Mouse (Mus musculus) midbrain, embryonic 14.5 days (tissue): ENCODE measurements at regions not wholly inside any gene's neighbourhood (a gene's known extent, or its start where the extent isn't known, plus 50 kb on each side); places are given as distances from the start of the nearest gene placed in this dataset.
A peak's percentile ranks its signal among the peaks of the same experiment; 100 is the strongest.

Source experiments
- ATAC-seq: fragments of 200-750 bp; cut with Nextera tagmentation; 2 replicates; pipeline ENCODE4 v1.8.0; 2017; ENCODE audit warnings: moderate number of reproducible peaks, moderate library complexity; ENCODE audit not compliant: low FRiP score, low TSS enrichment
- DNase-seq: peaks from one replicate; pipeline ENCODE4 v3.0.0-alpha.2; 2015
- H3K27ac ChIP-seq: fragments of 300-500 bp; sonication (generic); replicated peaks from 2 replicates; pipeline ENCODE4 v1.5.1; 2014; ENCODE audit warnings: mild to moderate bottlenecking, low read depth, low read length, moderate library complexity
- H3K27me3 ChIP-seq: fragments of 300-500 bp; sonication (generic); 2 replicates; pipeline ENCODE4 v1.6.1; 2014; ENCODE audit warnings: low read length, control low read depth, mixed read lengths; ENCODE audit not compliant: control insufficient read depth, insufficient read depth
- H3K36me3 ChIP-seq: fragments of 300-500 bp; sonication (generic); 2 replicates; pipeline ENCODE4 v1.6.1; 2014; ENCODE audit warnings: low read length, control low read depth; ENCODE audit not compliant: control insufficient read depth, insufficient read depth
- H3K4me1 ChIP-seq: fragments of 300-500 bp; sonication (generic); 2 replicates; pipeline ENCODE4 v1.6.1; 2014; ENCODE audit warnings: mild to moderate bottlenecking, antibody characterized with exemption, low read length, control low read depth; ENCODE audit not compliant: control insufficient read depth, insufficient read depth
- H3K4me2 ChIP-seq: fragments of 300-500 bp; sonication (generic); 2 replicates; pipeline ENCODE4 v1.6.1; 2014; ENCODE audit warnings: mild to moderate bottlenecking, low read length, moderate library complexity
- H3K4me3 ChIP-seq: fragments of 300-500 bp; sonication (generic); replicated peaks from 2 replicates; pipeline ENCODE4 v1.5.1; 2014; ENCODE audit warnings: low read depth, low read length
- H3K9ac ChIP-seq: fragments of 300-500 bp; sonication (generic); replicated peaks from 2 replicates; pipeline ENCODE4 v1.6.1; 2014; ENCODE audit warnings: mild to moderate bottlenecking, low read length, moderate library complexity
- H3K9me3 ChIP-seq: fragments of 300-500 bp; sonication (generic); 2 replicates; pipeline ENCODE4 v1.6.1; 2016; ENCODE audit warnings: low read length, control low read depth, mixed read lengths; ENCODE audit not compliant: control insufficient read depth
- WGBS: fragments of 180-500 bp; shearing (Covaris S2); extraction: QIAGEN DNeasy Blood & Tissue Kit; methylation state at CpG from one replicate; pipeline ENCODE4 v1.1.7; 2014; 5-methylcytosine and 5-hydroxymethylcytosine counted together

DNA sequence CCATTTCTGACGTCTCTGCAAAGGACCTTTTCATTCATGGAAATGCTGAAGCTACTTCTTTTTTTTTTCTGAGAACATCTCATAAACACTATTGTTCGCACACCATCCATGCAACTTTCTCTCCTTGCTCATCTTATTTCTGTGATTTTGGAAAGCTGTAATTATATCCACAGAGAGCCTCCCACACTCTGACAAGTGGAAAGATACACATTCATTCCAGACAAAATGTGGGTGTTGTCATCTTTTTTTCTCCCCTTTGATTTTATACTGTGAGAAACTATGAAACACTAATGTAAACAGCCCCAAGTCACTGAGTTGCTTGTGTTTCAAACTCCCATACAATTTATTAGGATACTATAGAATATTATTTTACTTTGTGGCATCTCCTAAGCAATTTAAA is 129.6 kb upstream of the Galnt5 start:
- H3K27me3 ChIP-seq, result no peaks in the 10 kb centered on the region
- H3K4me3 ChIP-seq, result no peak overlapping the region
- no peaks in the 10 kb centered on the region for H3K9me3 ChIP-seq
- no peak overlapping the region for H3K27ac ChIP-seq
- no peaks in the 10 kb centered on the region for H3K4me1 ChIP-seq
- no peak overlapping the region for H3K4me2 ChIP-seq
- no peak for ATAC-seq
- H3K36me3 ChIP-seq, result no peaks in the 10 kb centered on the region
- WGBS, result 83% methylated on average over 2 of the region's 2 CpGs
- no peak overlapping the region for H3K9ac ChIP-seq
- no peak for DNase-seq

DNA sequence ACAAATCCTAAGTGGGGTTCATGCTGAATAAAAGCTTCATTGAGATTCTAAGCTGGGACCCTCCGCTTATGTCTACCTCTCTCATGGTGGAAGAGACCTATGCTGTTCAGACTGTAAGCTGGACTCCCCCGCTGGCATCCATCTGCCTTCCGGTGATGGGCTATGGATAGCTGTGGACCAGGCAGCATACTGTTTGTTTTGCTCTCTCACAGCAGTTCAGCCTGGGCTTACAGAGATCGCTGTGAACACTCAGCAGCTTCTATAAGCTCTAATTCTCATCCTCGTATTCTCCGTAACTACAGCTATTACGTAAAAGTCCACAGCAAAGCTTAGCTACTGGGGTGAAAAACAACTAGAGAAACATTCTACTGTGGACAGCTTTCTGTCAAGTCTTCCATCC is 97.5 kb upstream of the Galnt5 start:
- no peaks in the 10 kb centered on the region for H3K27me3 ChIP-seq
- no peak overlapping the region for H3K27ac ChIP-seq
- H3K36me3 ChIP-seq, result no peaks in the 10 kb centered on the region
- H3K4me3 ChIP-seq, result no peak overlapping the region
- DNase-seq, result no peak
- H3K9ac ChIP-seq, result no peak overlapping the region
- no peaks in the 10 kb centered on the region for H3K9me3 ChIP-seq
- ATAC-seq, result no peak
- no peaks in the 10 kb centered on the region for H3K4me1 ChIP-seq
- 94% methylated on average over 7 of the region's 7 CpGs for WGBS
- no peak overlapping the region for H3K4me2 ChIP-seq

DNA sequence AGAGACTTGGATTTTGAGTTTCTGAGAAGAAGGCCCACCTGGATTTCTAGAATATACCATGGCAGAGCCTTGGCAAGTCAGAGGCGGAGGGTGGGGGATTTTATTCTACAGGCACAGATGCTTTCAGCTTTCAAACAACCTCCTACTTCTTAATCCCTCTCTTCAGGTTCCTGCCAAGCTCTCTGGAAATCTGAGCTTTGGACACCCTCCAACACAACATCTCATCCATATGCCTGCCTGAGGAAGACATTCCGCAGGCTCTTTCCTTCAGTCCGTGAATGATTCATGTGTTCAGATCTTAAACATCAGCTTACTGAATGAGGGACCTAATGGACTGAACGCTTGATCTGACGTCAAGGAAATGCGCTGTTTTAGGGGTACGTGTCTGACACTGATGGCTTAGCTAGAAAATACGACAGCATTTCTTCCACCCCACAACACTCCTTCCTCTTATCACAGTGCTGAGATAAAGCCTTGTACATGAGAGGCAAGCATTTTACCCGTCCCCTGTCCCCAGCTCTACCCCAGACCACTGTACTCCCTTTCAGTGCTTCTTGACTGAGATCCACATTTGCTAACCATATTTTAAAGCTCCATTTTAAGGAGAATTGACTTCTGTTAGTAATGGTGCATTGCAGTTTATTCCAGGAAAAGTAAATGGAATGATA is 97.0 kb upstream of the Galnt5 start:
- peak; percentile 30 for DNase-seq
- H3K27ac ChIP-seq, result no peak overlapping the region
- no peaks in the 10 kb centered on the region for H3K36me3 ChIP-seq
- no peak overlapping the region for H3K9ac ChIP-seq
- no peaks in the 10 kb centered on the region for H3K9me3 ChIP-seq
- ATAC-seq, result peak; percentile 31; the same call in 1 of the 2 replicates
- no peaks in the 10 kb centered on the region for H3K4me1 ChIP-seq
- WGBS, result 78% methylated on average over 9 of the region's 9 CpGs
- no peak overlapping the region for H3K4me3 ChIP-seq
- no peak overlapping the region for H3K4me2 ChIP-seq
- no peaks in the 10 kb centered on the region for H3K27me3 ChIP-seq

DNA sequence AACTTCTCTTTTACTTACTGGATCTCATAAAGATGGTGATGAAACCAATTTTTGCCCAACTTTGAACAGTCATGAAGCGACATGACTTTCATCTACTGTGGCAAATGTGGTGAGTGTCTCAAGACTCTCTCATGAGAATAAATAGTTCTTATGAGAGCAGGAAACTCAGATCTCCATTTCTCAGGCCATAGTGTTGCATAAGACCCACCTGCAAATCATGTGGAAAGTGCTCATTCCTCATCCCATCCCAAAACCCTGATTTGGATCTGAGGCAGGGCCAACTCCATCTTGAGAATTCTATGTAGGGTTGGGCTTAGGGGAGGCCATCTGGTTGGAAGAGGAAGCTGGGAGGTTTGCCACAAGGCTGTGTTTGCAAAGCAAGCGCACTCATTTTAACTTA is 92.5 kb upstream of the Galnt5 start:
- Histone ChIP-seq H3K4me2 (no peak overlapping the region), H3K9me3 (no peaks in the 10 kb centered on the region), H3K27ac (no peak overlapping the region), H3K4me1 (no peaks in the 10 kb centered on the region), H3K9ac (no peak overlapping the region), H3K27me3 (no peaks in the 10 kb centered on the region), H3K4me3 (no peak overlapping the region), H3K36me3 (no peaks in the 10 kb centered on the region)
- DNase-seq, result no peak
- ATAC-seq, result no peak
- WGBS, result 96% methylated on average over 2 of the region's 2 CpGs

DNA sequence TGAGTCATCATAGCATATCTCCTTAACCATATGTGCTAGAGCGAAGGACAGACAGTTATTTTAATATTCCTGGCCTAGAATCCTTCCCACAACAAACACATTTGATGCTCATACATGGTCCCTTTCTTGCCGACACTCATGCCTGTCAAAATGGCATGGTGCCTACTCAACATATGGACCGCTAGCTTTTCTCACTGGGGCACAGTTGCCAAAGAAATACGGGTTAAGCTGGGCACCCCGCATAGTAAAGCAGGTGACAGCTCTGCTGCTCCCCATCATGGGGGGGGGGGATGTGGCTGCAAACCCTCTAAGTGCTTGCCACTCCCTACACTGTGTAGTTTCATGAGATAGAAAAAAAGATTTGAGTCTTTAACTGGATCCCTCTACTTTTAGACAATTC is 90.7 kb upstream of the Galnt5 start:
- DNase-seq (no peak), ATAC-seq (no peak)
- Histone ChIP-seq H3K27me3 (no peaks in the 10 kb centered on the region), H3K9ac (no peak overlapping the region), H3K36me3 (no peaks in the 10 kb centered on the region), H3K9me3 (no peaks in the 10 kb centered on the region), H3K4me1 (no peaks in the 10 kb centered on the region), H3K4me3 (no peak overlapping the region), H3K27ac (no peak overlapping the region), H3K4me2 (no peak overlapping the region)
- WGBS, result 89% methylated on average over 5 of the region's 5 CpGs

DNA sequence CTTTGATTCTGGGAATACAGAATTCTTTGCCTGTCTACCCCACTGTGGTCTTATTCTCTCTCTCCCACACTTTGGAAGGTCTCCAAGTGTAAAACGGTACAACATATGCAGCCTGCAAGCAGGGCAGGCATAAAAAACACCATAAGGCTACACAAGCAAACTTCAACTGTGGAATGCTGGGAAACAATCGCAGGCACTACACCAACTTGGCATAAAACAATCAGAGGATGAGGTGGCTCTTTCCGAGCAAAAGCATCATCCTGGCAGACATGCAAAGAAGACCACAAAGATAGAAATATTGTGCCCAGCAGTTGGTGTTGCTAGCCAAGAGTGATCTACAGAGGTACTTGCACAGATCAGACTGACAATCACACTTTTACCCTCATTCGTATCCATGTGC is 88.0 kb upstream of the Galnt5 start:
- Histone ChIP-seq H3K4me2 (no peak overlapping the region), H3K9me3 (no peaks in the 10 kb centered on the region), H3K4me3 (no peak overlapping the region), H3K36me3 (no peaks in the 10 kb centered on the region), H3K4me1 (no peaks in the 10 kb centered on the region), H3K27ac (no peak overlapping the region), H3K9ac (no peak overlapping the region), H3K27me3 (no peaks in the 10 kb centered on the region)
- WGBS, result 89% methylated on average over 4 of the region's 4 CpGs
- ATAC-seq, result no peak
- no peak for DNase-seq

DNA sequence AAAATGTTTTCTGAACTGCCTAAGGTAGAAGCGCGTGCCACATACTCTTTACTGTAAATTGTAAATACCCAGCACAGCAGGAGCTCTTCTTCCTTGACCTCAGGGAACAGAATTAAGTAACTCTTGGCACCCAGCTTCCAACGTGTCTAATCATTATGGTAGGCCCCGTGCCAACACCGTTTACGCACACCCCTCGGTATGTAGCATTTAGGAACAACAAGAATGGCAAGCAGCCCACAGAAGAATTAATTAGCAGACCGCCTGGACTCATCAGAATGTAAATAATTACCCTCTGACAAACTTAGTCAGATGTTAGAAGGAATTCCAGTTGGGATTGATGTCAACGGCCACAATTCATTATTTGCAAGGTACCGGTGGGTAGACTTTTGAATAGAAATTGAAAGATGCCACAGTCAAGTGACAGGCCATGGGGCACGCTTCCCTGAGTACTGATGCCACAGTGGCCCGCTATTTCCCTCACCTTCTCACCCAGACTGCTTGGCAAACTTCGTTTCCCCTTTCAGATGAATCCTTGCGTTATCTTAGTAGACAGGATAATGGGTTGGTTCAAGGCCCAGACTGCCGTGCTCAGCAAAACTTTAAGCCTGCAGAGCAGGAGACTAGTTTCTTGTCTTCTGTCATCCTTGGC is 81.2 kb upstream of the Galnt5 start:
- 75% methylated on average over 15 of the region's 15 CpGs for WGBS
- H3K9ac ChIP-seq, result no peak overlapping the region
- no peak overlapping the region for H3K4me2 ChIP-seq
- no peaks in the 10 kb centered on the region for H3K9me3 ChIP-seq
- H3K27me3 ChIP-seq, result no peaks in the 10 kb centered on the region
- H3K36me3 ChIP-seq, result no peaks in the 10 kb centered on the region
- no peak overlapping the region for H3K4me3 ChIP-seq
- no peak overlapping the region for H3K27ac ChIP-seq
- DNase-seq (peak; percentile 49), ATAC-seq (no peak)
- H3K4me1 ChIP-seq, result no peaks in the 10 kb centered on the region

DNA sequence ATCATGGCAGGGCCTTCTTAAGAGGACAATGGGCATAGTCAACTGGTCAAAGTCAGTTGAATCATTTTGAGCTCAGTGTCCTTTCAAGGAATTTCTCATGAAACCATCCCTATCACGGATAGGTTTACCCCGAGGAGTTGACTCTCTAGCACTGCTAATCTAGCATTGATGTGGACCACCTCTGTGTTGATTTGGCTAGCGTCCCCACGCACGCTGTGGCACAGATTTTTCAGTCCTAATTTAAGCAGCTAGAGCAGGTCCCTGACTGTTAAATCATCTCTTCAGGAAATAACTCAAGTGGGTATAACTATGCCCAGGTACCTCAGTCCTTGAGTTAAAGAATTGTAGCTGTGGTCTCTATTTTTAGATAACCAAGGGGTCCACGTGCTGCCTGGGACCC is 80.0 kb upstream of the Galnt5 start:
- no peak for ATAC-seq
- Histone ChIP-seq H3K4me1 (no peaks in the 10 kb centered on the region), H3K27me3 (no peaks in the 10 kb centered on the region), H3K9me3 (no peaks in the 10 kb centered on the region), H3K4me2 (no peak overlapping the region), H3K9ac (no peak overlapping the region), H3K4me3 (no peak overlapping the region), H3K27ac (no peak overlapping the region), H3K36me3 (no peaks in the 10 kb centered on the region)
- DNase-seq, result no peak
- WGBS, result 93% methylated on average over 6 of the region's 6 CpGs

DNA sequence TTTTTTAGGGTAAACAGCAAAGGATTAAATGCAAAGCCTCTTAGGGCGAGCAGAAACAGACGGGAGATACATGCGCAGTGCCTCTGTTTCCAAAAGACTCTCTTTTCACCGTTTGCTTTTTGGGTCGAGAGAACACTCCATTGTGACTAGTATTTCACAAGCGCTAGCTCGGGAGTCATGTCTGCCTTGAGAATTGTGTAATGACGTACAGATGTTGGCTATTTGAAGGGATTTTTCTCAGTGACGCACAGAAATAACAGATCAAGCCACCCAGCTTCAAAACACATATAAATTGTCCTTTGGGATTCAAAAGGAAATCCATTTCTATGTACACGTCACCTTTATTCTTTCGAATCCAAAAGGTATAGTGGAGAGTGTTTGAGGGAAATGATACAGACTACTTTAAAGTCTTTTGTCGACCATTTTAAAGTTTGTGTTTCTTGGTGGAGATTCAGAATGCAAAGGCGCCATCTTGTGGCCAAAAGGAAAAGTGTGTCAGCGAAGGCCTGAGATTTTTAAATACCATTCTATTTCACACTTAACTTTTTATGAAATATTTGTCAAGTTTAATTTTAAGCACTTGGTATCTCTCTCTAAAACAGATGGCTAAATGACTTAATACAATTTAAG is 78.5 kb upstream of the Galnt5 start:
- 45% methylated on average over 14 of the region's 14 CpGs for WGBS
- ATAC-seq, result no peak

More for the DNA sequence above, 78.5 kb upstream of the Galnt5 start:
- Histone ChIP-seq H3K27ac (no peak overlapping the region), H3K4me1 (no peaks in the 10 kb centered on the region), H3K4me3 (no peak overlapping the region), H3K9me3 (no peaks in the 10 kb centered on the region), H3K4me2 (peak overlapping the region; percentile 13; the same call in 1 of the 2 replicates), H3K27me3 (no peaks in the 10 kb centered on the region), H3K36me3 (no peaks in the 10 kb centered on the region), H3K9ac (no peak overlapping the region)
- peak; percentile 84 for DNase-seq
